Mouse (Mus musculus): Measurements from ENCODE around the gene Olfr1373.
"Not testable (repeated sequence)": the region's sequence is repeated elsewhere in the genome, so short reads cannot be mapped to it uniquely, and the experiment has no call there.

Gene Olfr1373

DNA sequence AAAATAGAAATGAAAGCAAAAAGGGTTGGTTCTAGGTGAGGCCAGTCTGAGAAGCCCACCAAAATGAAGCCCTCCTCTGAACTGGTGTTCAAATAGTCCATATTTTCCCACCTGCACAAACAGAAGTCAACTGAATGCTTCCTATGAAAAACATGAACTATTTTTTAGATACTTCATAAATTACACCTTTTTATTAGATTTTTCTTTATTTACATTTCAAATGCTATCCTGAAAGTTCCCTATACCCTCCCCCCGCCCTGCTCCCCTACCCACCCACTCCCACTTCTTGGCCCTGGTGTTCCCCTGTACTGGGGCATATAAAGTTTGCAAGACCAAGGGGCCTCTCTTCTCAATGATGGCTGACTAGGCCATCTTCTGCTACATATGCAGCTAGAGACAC is at the start of gene Olfr1373:
Gene Olfr1373, minus strand, starts transcription at position 101 of the 400 bp plus-strand sequence.
- DNase-seq (ENCODE audit: low read depth, low spot score): not testable (repeated sequence)

DNA sequence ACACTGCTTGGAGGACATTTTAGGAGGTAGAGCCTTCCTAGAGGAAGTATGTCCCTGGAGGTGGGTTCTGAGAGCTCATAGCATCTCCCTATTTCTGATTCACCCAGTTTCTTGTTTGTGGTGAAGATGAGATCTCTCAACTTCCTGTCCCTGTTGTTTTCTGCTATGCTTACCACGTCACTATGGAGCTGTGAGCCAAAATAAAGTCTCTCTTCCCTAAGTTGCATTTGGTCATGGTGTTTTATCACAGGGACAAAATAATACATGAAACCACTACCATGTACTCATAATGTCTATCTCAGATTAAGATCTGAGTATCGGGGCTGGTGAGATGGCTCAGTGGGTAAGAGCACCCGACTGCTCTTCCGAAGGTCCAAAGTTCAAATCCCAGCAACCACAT is 35.3 kb upstream of the Olfr1373 start:
- DNase-seq (ENCODE audit: low read depth, low spot score): not testable (repeated sequence)

DNA sequence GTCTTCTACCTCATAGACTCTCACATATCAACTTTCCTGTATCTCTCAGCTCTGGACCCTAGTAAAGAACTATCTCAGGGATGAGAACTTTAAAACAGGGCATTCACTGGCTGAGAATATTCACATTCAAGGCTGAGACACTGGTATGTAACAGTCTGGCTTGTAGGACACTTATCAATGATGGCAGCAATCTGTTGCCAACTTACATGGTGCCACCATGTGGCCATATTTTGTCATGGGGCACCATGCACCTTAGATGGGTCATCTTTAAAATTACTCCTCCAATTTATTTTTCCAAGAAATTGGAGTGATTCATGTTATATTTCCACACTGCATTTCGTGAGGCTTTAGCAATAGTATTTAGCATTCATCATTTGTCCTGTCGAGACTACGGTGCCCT is 34.6 kb upstream of the Olfr1373 start:
- DNase-seq (ENCODE audit: low read depth, low spot score): not testable (repeated sequence)

DNA sequence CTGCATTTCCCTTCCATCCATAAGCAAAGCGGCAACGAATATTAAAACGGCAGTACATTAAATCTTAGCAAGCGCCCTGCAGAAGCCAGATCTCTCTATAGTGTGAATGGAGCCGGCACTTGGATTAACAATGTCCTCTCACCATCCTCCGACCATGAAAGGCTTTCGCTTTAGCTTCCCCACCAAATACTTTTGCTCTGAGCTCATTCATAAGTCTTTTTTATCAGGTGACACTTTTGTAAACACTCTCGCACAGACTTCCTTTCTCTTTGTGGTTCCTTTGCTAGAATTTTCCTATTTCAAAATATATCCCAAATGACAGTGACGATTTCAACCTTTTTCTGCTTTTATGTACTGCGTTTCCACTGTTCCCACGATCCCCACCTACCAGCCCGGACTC is 23.1 kb upstream of the Olfr1373 start:
- no peak for DNase-seq (ENCODE audit: low read depth, low spot score)

DNA sequence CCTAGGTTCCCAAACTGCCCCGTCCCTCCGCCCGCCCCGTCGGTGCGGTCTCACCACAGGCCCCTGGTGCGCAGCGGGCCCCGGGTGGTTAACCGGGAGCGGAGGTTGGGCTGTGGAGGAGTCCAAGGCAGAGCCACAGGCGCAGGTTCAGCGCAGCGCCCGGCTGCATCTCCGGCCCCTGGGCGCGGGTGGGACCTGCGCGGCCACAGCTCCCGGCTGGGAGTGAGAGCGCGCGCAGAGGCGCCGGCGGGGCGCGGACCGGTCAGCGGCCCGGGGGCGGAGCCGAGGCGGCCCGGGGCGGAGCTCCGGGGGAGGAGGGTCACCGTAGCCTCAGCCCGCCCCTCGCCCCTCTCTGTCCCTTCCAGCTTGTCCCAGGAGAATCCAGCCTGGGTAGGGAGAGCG is 22.6 kb upstream of the Olfr1373 start:
- not testable (repeated sequence) for DNase-seq (ENCODE audit: low read depth, low spot score)

DNA sequence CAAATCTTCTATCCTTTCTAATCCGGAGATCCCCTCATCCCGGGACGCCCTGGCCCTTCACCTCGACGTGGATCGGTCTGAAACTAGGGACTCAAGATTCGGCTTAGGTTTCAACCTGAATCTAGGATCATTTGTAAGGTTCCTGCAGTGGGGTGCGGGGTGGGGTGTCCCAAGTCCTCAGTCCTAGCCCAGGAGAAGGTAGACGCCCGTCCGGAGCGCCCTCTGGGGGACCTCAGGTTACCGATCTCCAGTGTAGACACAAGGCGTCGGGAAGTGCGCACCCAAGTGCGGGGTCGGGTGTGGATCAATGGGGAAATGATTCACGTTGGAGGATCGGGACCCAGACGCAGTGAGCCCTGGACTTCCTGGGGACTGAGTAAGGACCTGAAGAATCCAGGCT is 21.8 kb upstream of the Olfr1373 start:
- DNase-seq (ENCODE audit: low read depth, low spot score): no peak

DNA sequence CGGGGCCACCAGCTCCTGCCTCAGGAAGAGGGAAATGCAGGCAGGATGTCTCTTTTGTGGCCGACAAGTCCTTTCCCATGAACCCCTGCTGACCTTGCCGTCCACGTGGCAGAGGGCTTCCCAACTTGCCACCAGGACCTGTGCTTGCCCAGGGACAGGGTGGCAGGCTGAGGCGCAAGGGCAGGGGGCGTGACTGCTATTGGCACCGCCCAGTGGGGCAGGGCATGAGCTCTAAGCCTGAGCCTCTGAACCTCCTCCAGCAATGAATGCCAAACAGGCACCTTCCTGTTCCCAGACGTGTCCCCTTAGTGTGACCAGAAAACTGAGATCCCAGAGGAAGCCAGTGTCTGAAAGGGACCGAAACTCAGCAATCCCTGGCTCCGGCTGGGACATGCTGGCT is 18.6 kb upstream of the Olfr1373 start:
- DNase-seq (ENCODE audit: low read depth, low spot score): no peak

GRCm38 (mm10) chr11:52143675-52144074 is 1.7 kb downstream of the Olfr1373 start:
- DNase-seq (ENCODE audit: low read depth, low spot score): peak; percentile 70

GRCm38 (mm10) chr11:52130451-52131068 is 14.8 kb downstream of the Olfr1373 start:
- no peak for DNase-seq (ENCODE audit: low read depth, low spot score)

DNA sequence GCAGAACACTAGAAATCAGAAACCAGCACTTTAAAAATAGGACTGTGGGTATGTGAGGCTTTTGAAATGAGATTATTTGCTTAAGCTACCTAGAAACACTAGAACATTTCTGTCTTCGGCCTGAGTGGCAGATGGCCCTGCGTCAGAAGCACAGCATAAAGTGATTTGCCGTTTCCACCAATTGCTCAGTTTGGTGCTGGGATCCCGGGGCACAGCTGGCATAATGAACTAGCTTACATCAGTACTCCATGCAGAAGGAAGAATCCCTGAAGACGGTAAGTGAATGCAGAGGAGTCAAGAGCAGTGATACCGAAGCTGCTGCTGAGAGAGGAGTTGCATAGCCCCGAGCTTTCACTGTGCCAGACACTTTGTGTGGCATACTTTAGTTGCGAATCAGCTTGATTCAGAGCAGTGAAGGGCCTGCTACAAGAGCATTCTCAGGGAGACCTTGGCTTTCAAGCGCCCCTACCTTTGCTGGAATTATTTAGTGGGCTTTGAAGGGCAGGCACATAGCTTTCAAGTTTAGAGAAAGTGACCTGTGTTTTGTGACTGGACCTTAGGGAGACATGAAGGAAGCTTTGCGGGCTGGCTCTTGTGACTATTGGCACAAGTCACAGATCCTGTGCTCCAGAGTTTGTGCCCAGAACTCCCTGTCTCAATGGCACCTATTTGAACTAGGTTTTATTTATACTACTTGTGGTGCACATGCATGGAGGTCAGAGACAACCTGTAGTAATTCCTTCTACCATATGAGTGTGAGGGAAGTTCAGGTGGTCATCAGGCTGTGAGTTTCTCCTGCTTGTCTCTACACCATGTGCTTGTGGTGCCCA is 15.5 kb downstream of the Olfr1373 start:
- DNase-seq (ENCODE audit: low read depth, low spot score): peak; percentile 72

- peak; percentile 39 for DNase-seq (ENCODE audit: low read depth, low spot score)
Observed at GRCm38 (mm10) chr11:52129171-52129570, 16.2 kb downstream of the Olfr1373 start.

DNA sequence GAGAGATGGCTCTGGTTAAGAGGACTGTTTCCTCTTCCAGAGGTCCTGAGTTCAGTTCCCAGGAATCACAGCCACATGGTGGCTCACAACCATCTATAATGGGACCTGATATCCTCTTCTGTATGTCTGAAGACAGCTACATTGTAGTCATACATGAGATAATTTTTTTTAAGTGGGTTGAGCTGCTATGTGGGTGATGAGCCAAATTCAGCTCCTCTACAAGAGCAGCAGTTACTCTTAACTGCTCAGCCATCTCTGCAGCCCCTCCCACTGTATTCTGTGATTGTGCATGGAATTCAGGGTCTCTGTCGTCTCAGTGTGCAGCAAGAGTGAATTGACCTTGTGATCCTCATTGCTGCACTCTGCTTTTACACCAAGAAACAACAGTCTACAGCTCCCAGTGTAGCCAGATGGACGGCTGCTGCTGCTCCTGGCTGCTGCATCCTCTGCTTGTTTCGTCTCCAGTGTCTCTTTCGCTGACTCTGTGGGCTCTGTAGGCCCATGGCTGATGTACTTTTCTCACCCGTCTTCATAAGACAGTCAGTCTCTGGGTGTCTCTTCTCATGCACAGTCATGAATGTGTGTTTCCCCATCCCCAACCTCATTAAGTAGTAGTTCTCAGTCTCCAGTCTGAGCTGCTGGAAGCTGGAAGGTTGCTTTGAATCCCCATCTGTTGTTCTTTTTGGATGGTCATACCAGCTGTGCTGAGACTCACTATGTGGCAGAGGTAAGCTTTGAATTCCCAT is 16.8 kb downstream of the Olfr1373 start:
- peak; percentile 23 for DNase-seq (ENCODE audit: low read depth, low spot score)

GRCm38 (mm10) chr11:52127760-52128159 is 17.6 kb downstream of the Olfr1373 start:
- DNase-seq (ENCODE audit: low read depth, low spot score): no peak

GRCm38 (mm10) chr11:52127169-52127568 is 18.2 kb downstream of the Olfr1373 start:
- DNase-seq (ENCODE audit: low read depth, low spot score): no peak

DNA sequence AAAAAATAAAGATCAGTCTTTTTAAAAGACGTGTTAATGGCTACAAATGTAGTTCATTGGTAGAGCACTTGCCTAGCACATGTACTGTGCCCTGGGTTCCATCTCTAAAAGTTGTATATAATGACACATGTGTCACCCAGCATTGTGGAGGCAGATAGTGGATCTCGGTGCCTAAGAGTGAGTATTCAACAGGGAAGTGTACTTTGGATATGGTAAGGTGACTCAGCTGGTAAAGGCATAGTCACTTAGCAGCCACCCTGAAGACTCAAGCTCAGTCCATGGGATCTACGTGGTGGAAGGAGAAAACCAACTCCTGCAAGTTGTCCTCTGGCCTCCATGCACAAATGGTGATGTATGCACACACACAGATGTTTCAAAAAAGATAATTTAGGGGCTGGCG is 20.9 kb downstream of the Olfr1373 start:
- no peak for DNase-seq (ENCODE audit: low read depth, low spot score)

DNA sequence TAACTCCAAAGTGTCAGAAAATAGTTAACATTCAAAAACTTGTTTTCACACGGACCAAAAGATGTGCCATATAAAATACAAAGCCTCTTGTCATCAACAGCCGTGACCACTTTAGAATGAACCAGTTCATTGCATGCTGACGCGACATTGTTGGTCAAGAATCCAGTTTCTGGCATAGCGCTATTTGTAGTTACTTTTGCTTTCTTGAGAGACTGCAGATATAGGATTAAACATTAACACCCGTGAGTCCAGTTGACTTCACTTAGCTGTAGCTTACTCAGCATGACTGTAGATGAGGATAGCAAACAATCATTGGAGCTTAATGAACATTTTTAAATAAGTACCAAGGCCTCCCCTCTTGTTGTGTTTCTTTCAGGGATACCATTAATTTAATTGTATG is 23.3 kb downstream of the Olfr1373 start:
- DNase-seq (ENCODE audit: low read depth, low spot score): no peak

GRCm38 (mm10) chr11:52120415-52120814 is 24.9 kb downstream of the Olfr1373 start:
- not testable (repeated sequence) for DNase-seq (ENCODE audit: low read depth, low spot score)

DNA sequence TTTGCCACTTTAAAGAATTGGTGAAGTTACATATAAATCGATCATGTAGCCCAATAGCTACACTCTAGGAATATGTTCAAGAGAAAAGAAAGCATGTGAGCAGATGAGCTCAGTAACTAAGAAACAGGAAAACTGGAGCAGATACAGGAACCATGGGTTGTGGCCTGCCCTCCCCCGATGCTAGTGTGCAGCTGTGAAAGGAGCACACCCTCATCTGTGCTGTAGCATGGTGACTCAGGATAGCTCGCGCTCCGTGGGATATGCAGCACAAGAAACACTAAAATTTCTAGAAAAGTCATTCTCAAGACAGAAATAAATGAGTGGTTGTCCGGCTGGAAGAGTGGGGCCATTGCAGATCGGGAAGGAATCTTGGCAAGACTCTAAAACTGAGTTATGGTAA is 28.2 kb downstream of the Olfr1373 start:
- no peak for DNase-seq (ENCODE audit: low read depth, low spot score)

DNA sequence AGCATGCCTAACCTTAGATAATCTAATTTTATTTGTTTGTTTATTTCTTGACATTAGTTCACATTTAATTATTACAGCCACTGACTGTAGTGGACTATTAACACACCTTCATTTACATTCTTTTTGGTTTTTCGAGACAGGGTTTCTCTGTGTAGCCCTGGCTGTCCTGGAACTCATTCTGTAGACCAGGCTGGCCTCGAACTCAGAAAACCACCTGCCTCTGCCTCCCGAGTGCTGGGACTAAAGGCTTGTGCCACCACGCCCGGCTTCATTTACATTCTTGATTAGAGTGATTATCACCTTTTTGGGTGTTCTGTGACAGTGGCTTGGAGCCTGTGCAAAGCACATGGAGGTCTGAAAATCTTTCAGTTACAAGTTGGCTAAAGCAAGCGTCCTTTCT is 29.2 kb downstream of the Olfr1373 start:
- not testable (repeated sequence) for DNase-seq (ENCODE audit: low read depth, low spot score)

GRCm38 (mm10) chr11:52115479-52115878 is 29.8 kb downstream of the Olfr1373 start:
- no peak for DNase-seq (ENCODE audit: low read depth, low spot score)

- DNase-seq (ENCODE audit: low read depth, low spot score): no peak
Observed at GRCm38 (mm10) chr11:52109421-52109820, 35.9 kb downstream of the Olfr1373 start.

GRCm38 (mm10) chr11:52108796-52109195 is 36.5 kb downstream of the Olfr1373 start:
- DNase-seq (ENCODE audit: low read depth, low spot score): no peak
